Mouse (Mus musculus) heart, adult 2 months (tissue): Measurements from ENCODE around the gene Ranbp1.

Experiments
- CTCF ChIP-seq: fragments of 200-600 bp; IDR thresholded peaks from 2 replicates; pipeline ENCODE4 v1.8.1; 2022; ENCODE audit warnings: antibody characterized with exemption, mild to moderate bottlenecking, moderate library complexity
- POLR2A ChIP-seq: fragments of 200-500 bp; IDR thresholded peaks from 2 replicates; pipeline ENCODE4 v1.6.1; 2011; ENCODE audit warnings: mild to moderate bottlenecking, low read depth, low read length, control low read depth; ENCODE audit not compliant: insufficient read depth

DNA sequence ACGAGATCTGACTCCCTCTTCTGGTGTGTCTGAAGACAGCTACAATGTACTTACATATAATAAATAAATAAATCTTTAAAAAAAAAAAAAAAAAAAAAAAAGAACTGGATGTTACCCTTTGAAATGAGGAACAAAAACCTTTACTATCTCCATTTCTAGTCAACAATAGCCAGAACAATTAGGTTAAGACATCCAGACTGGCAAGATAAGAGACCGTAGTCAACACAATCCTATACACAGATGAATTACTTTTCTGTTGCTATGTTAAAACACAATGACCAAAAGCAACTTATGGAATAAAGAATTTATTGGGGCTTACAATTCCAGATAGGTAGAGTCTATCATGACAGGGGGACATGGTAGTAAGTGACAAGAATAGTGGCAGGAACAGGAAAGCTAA, 16.5 kb upstream of the Ranbp1 start:
- no peak for TF ChIP-seq POLR2A
- no peak for TF ChIP-seq CTCF
